Mouse (Mus musculus) megakaryocyte-erythroid progenitor cell, adult 5-6 weeks (primary cell): ENCODE data around the gene Ripply3. TPM values are rescaled to one million over a fixed set of nuclear protein-coding genes. Genes with fewer than 3 reads are reported as not detected.

Experiments
- ATAC-seq: replicated peaks from 2 replicates; pipeline ENCODE4 v1.8.0; 2016; ENCODE audit warnings: mild to moderate bottlenecking, inconsistent platforms; ENCODE audit not compliant: severe bottlenecking, poor library complexity, low FRiP score, low TSS enrichment
- total RNA-seq, 2 experiments: library from RNA; stranded (forward) in 1 of 2; stranded (reverse) in 1 of 2; fragments of 200-1000, 215-1000 nt in 1 of 2; fragments of >200 nt in 1 of 2; fragmentation: Nextera tagmentation in 1 of 2; gene quantifications; 2 replicates each; pipeline ENCODE4 v1.2.3; 2014 to 2017

The Ripply3 gene
- total RNA-seq, 2 experiments from 2014 or later = 0.39 to 2.2 TPM

GRCm38 (mm10) chr16:94350287-94350677 lies 22.1 kb downstream of the Ripply3 start:
- ATAC-seq = no peak

- peak; percentile 61 for ATAC-seq
Observed at GRCm38 (mm10) chr16:94354450-94354849, 26.2 kb downstream of the Ripply3 start.

GRCm38 (mm10) chr16:94356046-94356445 lies 27.8 kb downstream of the Ripply3 start:
- ATAC-seq = no peak

- ATAC-seq = no peak
Observed at GRCm38 (mm10) chr16:94356776-94357494, 28.7 kb downstream of the Ripply3 start.

GRCm38 (mm10) chr16:94358091-94358490 lies 29.9 kb downstream of the Ripply3 start:
- ATAC-seq = peak; percentile 74

- no peak for ATAC-seq
Observed at GRCm38 (mm10) chr16:94360578-94361350, 32.5 kb downstream of the Ripply3 start.

- no peak for ATAC-seq
Observed at GRCm38 (mm10) chr16:94362174-94362873, 34.1 kb downstream of the Ripply3 start.

GRCm38 (mm10) chr16:94363814-94364213 lies 35.6 kb downstream of the Ripply3 start:
- ATAC-seq = no peak

- ATAC-seq = no peak
Observed at GRCm38 (mm10) chr16:94365435-94365834, 37.2 kb downstream of the Ripply3 start.

- ATAC-seq = 0 out of 2 replicates have a peak, but pooled peaks have one; percentile 19
Observed at GRCm38 (mm10) chr16:94369596-94370172, 41.5 kb downstream of the Ripply3 start.

- ATAC-seq = peak; percentile 75
Observed at GRCm38 (mm10) chr16:94370173-94370914, 42.1 kb downstream of the Ripply3 start, which contains the start of gene Ttc3. Gene Ttc3 (plus strand): TSS chr16:94370618.

GRCm38 (mm10) chr16:94370915-94371300 lies 42.7 kb downstream of the Ripply3 start:
- peak; percentile 51 for ATAC-seq

- peak; percentile 63 for ATAC-seq
Observed at GRCm38 (mm10) chr16:94371301-94371931, 43.2 kb downstream of the Ripply3 start, which contains the start of gene Pigp. Gene Pigp (minus strand): TSS chr16:94371842.

- ATAC-seq = no peak
Observed at GRCm38 (mm10) chr16:94379386-94379785, 51.2 kb downstream of the Ripply3 start.

GRCm38 (mm10) chr16:94383277-94383676 lies 55.1 kb downstream of the Ripply3 start:
- ATAC-seq = no peak
